Mouse (Mus musculus) spleen, adult 10 weeks (tissue): ENCODE data around the gene Kdm6a. TPM values are rescaled to one million over a fixed set of nuclear protein-coding genes. Genes with fewer than 3 reads are reported as not detected.

ENCODE experiments used
- polyA plus RNA-seq: library from polyadenylated mRNA; stranded (reverse); fragments of 350-450 nt; fragmentation: Illumina TruSeq; extraction: RNeasy Lipid Tissue Mini Kit (QIAGEN cat#74804); gene quantifications from one replicate; pipeline ENCODE4 v1.2.3, GENCODE M21; 2015; ENCODE audit warnings: low replicate concordance; ENCODE audit not compliant: insufficient read depth

The Kdm6a gene
- 61.1 TPM for polyA plus RNA-seq

DNA sequence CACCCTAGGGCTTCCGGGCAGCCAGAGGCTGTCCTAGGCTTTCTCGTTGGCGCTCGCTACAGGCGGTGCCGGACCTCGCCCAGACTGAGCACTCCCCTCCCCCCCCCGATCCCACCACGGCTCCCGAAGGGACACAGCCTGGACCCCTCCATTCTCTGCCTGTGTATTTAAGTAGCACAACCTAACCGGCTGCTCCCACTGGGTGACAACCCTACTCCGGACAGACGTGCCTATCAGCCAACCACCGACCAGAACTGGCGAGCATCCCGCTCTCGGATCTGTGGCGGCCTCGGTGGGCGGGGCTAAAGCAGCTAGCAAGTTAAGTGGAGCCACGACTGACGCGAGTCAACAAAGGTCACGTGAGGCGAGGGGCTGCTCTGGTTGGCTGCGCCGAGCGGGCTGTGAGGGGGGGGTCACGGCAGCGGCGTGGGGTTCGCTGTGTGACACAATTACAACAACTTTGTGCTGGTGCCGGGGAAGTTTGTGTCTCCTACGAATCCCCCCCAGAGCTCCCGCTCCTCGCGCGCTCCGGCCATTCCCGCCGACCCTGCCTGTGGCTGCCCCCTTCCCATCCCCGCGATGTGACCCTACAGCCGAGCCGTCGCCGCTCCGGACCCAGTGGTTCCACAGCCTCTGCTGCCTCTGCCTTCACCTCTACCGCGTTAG is at the start of gene Kdm6a:
Kdm6a (plus strand) TSS at position 384 of the 666 bp plus-strand sequence.

GRCm38 (mm10) chrX:18145557-18145956 is 16.8 kb upstream of the Kdm6a start, which contains the start of gene Dusp21:
Gene Dusp21, plus strand, starts transcription at chrX:18145857.

Other genes with a start within 250 kb of the Kdm6a start
- gene Dusp21, start 16.7 kb upstream of the Kdm6a start, polyA plus RNA-seq, result not detected